Mouse (Mus musculus) liver, embryonic 14.5 days (tissue): Measurements from ENCODE around the gene Gabrd.

ENCODE experiments used
- CTCF ChIP-seq: IDR thresholded peaks from 2 replicates; pipeline ENCODE4 v1.5.1; 2016; ENCODE audit warnings: antibody characterized with exemption, low read depth, control low read depth
- EP300 ChIP-seq: IDR thresholded peaks from 2 replicates; pipeline ENCODE4 v1.6.1; 2016; ENCODE audit warnings: antibody characterized with exemption, low read depth

- no peak for TF ChIP-seq CTCF
- TF ChIP-seq EP300 = no peak
Observed at GRCm38 (mm10) chr4:155409058-155409776, 11.3 kb upstream of the Gabrd start, which contains the start of gene Cfap74.
